Mouse (Mus musculus) midbrain, embryonic 16.5 days (tissue): ENCODE results near the gene Bpi. TPM values are rescaled to one million over a fixed set of nuclear protein-coding genes. Genes with fewer than 3 reads are reported as not detected.

Experiments
- ATAC-seq: fragments of 200-750 bp; cut with Nextera tagmentation; 2 replicates; pipeline ENCODE4 v1.8.0; 2017; ENCODE audit warnings: moderate TSS enrichment
- H3K27ac ChIP-seq: fragments of 300-500 bp; sonication (generic); 2 replicates; pipeline ENCODE4 v1.5.1; 2014; ENCODE audit warnings: mild to moderate bottlenecking, low read length, mixed read lengths
- H3K27me3 ChIP-seq: fragments of 300-500 bp; sonication (generic); 2 replicates; pipeline ENCODE4 v1.6.1; 2014; ENCODE audit warnings: low read depth, low read length, mixed read lengths; ENCODE audit not compliant: control insufficient read depth, insufficient read depth
- H3K36me3 ChIP-seq: fragments of 300-500 bp; sonication (generic); 2 replicates; pipeline ENCODE4 v1.6.1; 2014; ENCODE audit warnings: mild to moderate bottlenecking, low read length, moderate library complexity, mixed read lengths; ENCODE audit not compliant: control insufficient read depth, insufficient read depth
- H3K4me1 ChIP-seq: fragments of 300-500 bp; sonication (generic); 2 replicates; pipeline ENCODE4 v1.6.1; 2014; ENCODE audit warnings: mild to moderate bottlenecking, low read length, mixed read lengths; ENCODE audit not compliant: control insufficient read depth, insufficient read depth
- H3K4me2 ChIP-seq: fragments of 300-500 bp; sonication (generic); 2 replicates; pipeline ENCODE4 v1.6.1; 2014; ENCODE audit warnings: mild to moderate bottlenecking, low read length, mixed read lengths
- H3K4me3 ChIP-seq: fragments of 300-500 bp; sonication (generic); 2 replicates; pipeline ENCODE4 v1.5.1; 2014; ENCODE audit warnings: low read depth, mild to moderate bottlenecking, low read length, moderate library complexity, mixed read lengths
- H3K9ac ChIP-seq: fragments of 300-500 bp; sonication (generic); 2 replicates; pipeline ENCODE4 v1.6.1; 2014; ENCODE audit warnings: low read depth, low read length, mixed read lengths
- H3K9me3 ChIP-seq: fragments of 300-500 bp; sonication (generic); replicated peaks from 2 replicates; pipeline ENCODE4 v1.6.1; 2014; ENCODE audit warnings: mild to moderate bottlenecking, low read length, mixed read lengths; ENCODE audit not compliant: control insufficient read depth, poor library complexity, severe bottlenecking
- WGBS: fragments of 180-500 bp; shearing (Covaris S2); extraction: QIAGEN DNeasy Blood & Tissue Kit; methylation state at CpG from one replicate; pipeline ENCODE4 v1.1.7; 2014; 5-methylcytosine and 5-hydroxymethylcytosine counted together
- polyA plus RNA-seq: library from polyadenylated mRNA; unstranded; fragments of >200 nt; fragmentation: Nextera tagmentation; extraction: Ambion mirVana; gene quantifications from 2 replicates; pipeline ENCODE4 v1.2.1, GENCODE M21; 2015

Bpi gene
- polyA plus RNA-seq, 1 experiment from 2014 or later: not detected

DNA sequence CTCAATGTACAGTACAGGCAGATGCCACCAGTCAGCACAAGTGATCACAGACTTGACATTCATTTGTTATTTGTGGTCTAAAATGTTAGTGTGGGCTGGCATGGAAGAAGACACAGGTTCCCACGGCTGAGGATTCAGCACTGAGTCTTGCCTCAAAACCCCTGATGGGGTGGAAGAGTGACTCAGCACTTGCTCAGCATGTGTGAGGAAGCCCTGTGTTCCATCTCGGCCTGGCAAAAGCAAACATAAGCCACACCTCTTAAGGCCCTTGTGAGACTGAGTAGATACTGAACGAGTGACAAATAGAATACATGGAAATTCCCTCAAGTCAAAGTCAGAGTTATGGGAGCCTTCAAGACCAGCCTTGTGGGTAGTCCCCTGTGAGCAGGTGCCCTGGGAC lies 24.8 kb upstream of the Bpi start:
- WGBS: 78% methylated on average over 3 of the region's 3 CpGs
- Histone ChIP-seq H3K27ac (no peak overlapping the region), H3K9me3 (no peaks in the 10 kb centered on the region), H3K36me3 (no peaks in the 10 kb centered on the region), H3K9ac (no peak overlapping the region), H3K4me3 (no peak overlapping the region), H3K27me3 (no peaks in the 10 kb centered on the region), H3K4me1 (peaks cover 12% of the 10 kb centered on the region), H3K4me2 (no peak overlapping the region)
- no peak for ATAC-seq

- H3K4me3 ChIP-seq: no peak overlapping the region
- no peak for ATAC-seq
- no peak overlapping the region for H3K4me2 ChIP-seq
- no peaks in the 10 kb centered on the region for H3K27me3 ChIP-seq
- H3K9me3 ChIP-seq: no peaks in the 10 kb centered on the region
- no peaks in the 10 kb centered on the region for H3K4me1 ChIP-seq
- no peak overlapping the region for H3K27ac ChIP-seq
- no peaks in the 10 kb centered on the region for H3K36me3 ChIP-seq
- H3K9ac ChIP-seq: no peak overlapping the region
These were observed 21.2 kb upstream of the Bpi start for GRCm38 (mm10) chr2:158236698-158237097.

GRCm38 (mm10) chr2:158238101-158238500 lies 19.8 kb upstream of the Bpi start:
- Histone ChIP-seq H3K9ac (no peak overlapping the region), H3K27me3 (no peaks in the 10 kb centered on the region), H3K36me3 (no peaks in the 10 kb centered on the region), H3K4me1 (no peaks in the 10 kb centered on the region), H3K27ac (no peak overlapping the region), H3K4me2 (no peak overlapping the region), H3K4me3 (no peak overlapping the region), H3K9me3 (no peaks in the 10 kb centered on the region)
- ATAC-seq: no peak
- WGBS: 94% methylated on average over 5 of the region's 5 CpGs

DNA sequence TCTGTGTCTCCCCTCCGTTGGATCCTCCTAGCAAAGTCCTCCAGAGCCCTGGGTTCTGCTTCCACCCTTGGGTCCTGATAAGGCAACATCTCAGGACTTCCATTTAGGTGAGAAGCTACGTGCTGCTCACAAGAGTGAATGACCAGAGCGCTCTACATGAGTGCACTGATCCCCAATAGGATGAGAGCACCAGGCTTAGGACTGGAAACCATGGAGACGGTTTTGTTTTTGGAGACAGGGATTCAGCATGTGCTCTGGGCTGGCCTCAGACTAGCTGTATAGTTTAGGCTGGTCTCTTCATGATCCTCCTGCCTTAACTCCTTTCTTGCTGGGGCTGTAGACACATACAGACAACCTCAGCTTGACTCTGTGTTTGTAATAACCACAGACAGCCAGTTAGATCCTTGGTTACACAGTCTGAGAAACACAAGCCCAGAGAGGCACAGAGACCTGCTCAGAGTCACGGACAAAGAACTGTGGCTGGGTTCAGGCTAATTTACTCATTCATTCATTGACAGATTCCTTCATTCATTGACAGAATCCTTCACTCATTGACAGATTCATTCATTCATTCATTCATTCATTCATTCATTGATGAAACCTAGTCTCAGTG lies 16.7 kb upstream of the Bpi start:
- 36% methylated on average over 5 of the region's 5 CpGs for WGBS
- H3K9ac ChIP-seq: no peak overlapping the region
- no peak overlapping the region for H3K4me3 ChIP-seq
- H3K9me3 ChIP-seq: no peaks in the 10 kb centered on the region; the same call in 1 of the 2 replicates
- no peaks in the 10 kb centered on the region for H3K36me3 ChIP-seq
- no peak for ATAC-seq
- no peak overlapping the region for H3K4me2 ChIP-seq
- no peaks in the 10 kb centered on the region for H3K27me3 ChIP-seq
- no peak overlapping the region for H3K27ac ChIP-seq
- no peaks in the 10 kb centered on the region for H3K4me1 ChIP-seq

GRCm38 (mm10) chr2:158242170-158242896 lies 15.6 kb upstream of the Bpi start:
- no peaks in the 10 kb centered on the region for H3K4me1 ChIP-seq
- no peak overlapping the region for H3K4me2 ChIP-seq
- H3K9me3 ChIP-seq: no peaks in the 10 kb centered on the region; the same call in 1 of the 2 replicates
- H3K4me3 ChIP-seq: no peak overlapping the region
- no peak overlapping the region for H3K27ac ChIP-seq
- H3K27me3 ChIP-seq: no peaks in the 10 kb centered on the region
- H3K36me3 ChIP-seq: no peaks in the 10 kb centered on the region
- ATAC-seq: no peak
- 90% methylated on average over 18 of the region's 18 CpGs for WGBS
- H3K9ac ChIP-seq: no peak overlapping the region

GRCm38 (mm10) chr2:158243129-158243870 lies 14.6 kb upstream of the Bpi start:
- Histone ChIP-seq H3K4me1 (no peaks in the 10 kb centered on the region), H3K9me3 (no peaks in the 10 kb centered on the region; the same call in 1 of the 2 replicates), H3K4me2 (no peak overlapping the region), H3K9ac (no peak overlapping the region), H3K4me3 (no peak overlapping the region), H3K27me3 (no peaks in the 10 kb centered on the region), H3K36me3 (no peaks in the 10 kb centered on the region), H3K27ac (no peak overlapping the region)
- 85% methylated on average over 18 of the region's 18 CpGs for WGBS
- no peak for ATAC-seq

GRCm38 (mm10) chr2:158245072-158245817 lies 12.6 kb upstream of the Bpi start:
- H3K4me3 ChIP-seq: no peak overlapping the region
- no peaks in the 10 kb centered on the region for H3K27me3 ChIP-seq
- no peak overlapping the region for H3K27ac ChIP-seq
- WGBS: 57% methylated on average over 4 of the region's 4 CpGs
- H3K9me3 ChIP-seq: no peaks in the 10 kb centered on the region; the same call in 1 of the 2 replicates
- no peak overlapping the region for H3K4me2 ChIP-seq
- H3K36me3 ChIP-seq: no peaks in the 10 kb centered on the region
- H3K4me1 ChIP-seq: no peaks in the 10 kb centered on the region
- no peak for ATAC-seq
- H3K9ac ChIP-seq: no peak overlapping the region

- no peak for ATAC-seq
- no peaks in the 10 kb centered on the region for H3K27me3 ChIP-seq
- no peak overlapping the region for H3K4me2 ChIP-seq
- H3K9me3 ChIP-seq: no peaks in the 10 kb centered on the region; the same call in 1 of the 2 replicates
- no peak overlapping the region for H3K4me3 ChIP-seq
- no peak overlapping the region for H3K27ac ChIP-seq
- H3K9ac ChIP-seq: no peak overlapping the region
- H3K4me1 ChIP-seq: no peaks in the 10 kb centered on the region
- 84% methylated on average over 6 of the region's 6 CpGs for WGBS
- H3K36me3 ChIP-seq: no peaks in the 10 kb centered on the region
These were observed 10.0 kb upstream of the Bpi start for GRCm38 (mm10) chr2:158247852-158248251.
